Mouse (Mus musculus) liver, postnatal 0 days (tissue): ENCODE data around the gene Peli2. TPM values are rescaled to one million over a fixed set of nuclear protein-coding genes. Genes with fewer than 3 reads are reported as not detected.
A peak's percentile ranks its signal among the peaks of the same experiment; 100 is the strongest.

Source experiments
- ATAC-seq: fragments of 200-750 bp; cut with Nextera tagmentation; 2 replicates; pipeline ENCODE4 v1.8.0; 2017; ENCODE audit warnings: mild to moderate bottlenecking, moderate library complexity
- DNase-seq: peaks from one replicate; pipeline ENCODE4 v3.0.0-alpha.2; 2016
- H3K27ac ChIP-seq: fragments of 300-500 bp; sonication (generic); 2 replicates; pipeline ENCODE4 v1.5.1; 2014; ENCODE audit warnings: antibody characterized with exemption, moderate library complexity, mild to moderate bottlenecking, low read depth
- H3K27me3 ChIP-seq: fragments of 300-500 bp; sonication (generic); 2 replicates; pipeline ENCODE4 v1.6.1; 2014; ENCODE audit warnings: low read length, control low read depth, mixed read lengths; ENCODE audit not compliant: insufficient read depth
- H3K36me3 ChIP-seq: fragments of 300-500 bp; sonication (generic); replicated peaks from 2 replicates; pipeline ENCODE4 v1.6.1; 2014; ENCODE audit warnings: mild to moderate bottlenecking, control low read depth, low read length, moderate library complexity, mixed read lengths; ENCODE audit not compliant: insufficient read depth
- H3K4me1 ChIP-seq: fragments of 300-500 bp; sonication (generic); 2 replicates; pipeline ENCODE4 v1.6.1; 2014; ENCODE audit warnings: antibody characterized with exemption, mild to moderate bottlenecking, control low read depth; ENCODE audit not compliant: insufficient read depth
- H3K4me2 ChIP-seq: fragments of 300-500 bp; sonication (generic); 2 replicates; pipeline ENCODE4 v1.6.1; 2014; ENCODE audit warnings: low read depth, mild to moderate bottlenecking, low read length, moderate library complexity, mixed read lengths
- H3K4me3 ChIP-seq: fragments of 300-500 bp; sonication (generic); 2 replicates; pipeline ENCODE4 v1.5.1; 2014; ENCODE audit warnings: low read depth, low read length
- H3K9ac ChIP-seq: fragments of 300-500 bp; sonication (generic); replicated peaks from 2 replicates; pipeline ENCODE4 v1.6.1; 2014; ENCODE audit warnings: mild to moderate bottlenecking, moderate library complexity
- H3K9me3 ChIP-seq: fragments of 300-500 bp; sonication (generic); 2 replicates; pipeline ENCODE4 v1.6.1; 2016; ENCODE audit warnings: mild to moderate bottlenecking, control low read depth, low read length, mixed read lengths
- CTCF ChIP-seq: sonication (generic); IDR thresholded peaks from 2 replicates; pipeline ENCODE4 v1.5.1; 2016; ENCODE audit warnings: antibody characterized with exemption, low read depth
- EP300 ChIP-seq: IDR thresholded peaks from 2 replicates; pipeline ENCODE4 v1.6.1; 2016; ENCODE audit warnings: antibody characterized with exemption, low read depth, mild to moderate bottlenecking
- WGBS: fragments of 180-500 bp; shearing (Covaris S2); extraction: QIAGEN DNeasy Blood & Tissue Kit; methylation state at CpG from one replicate; pipeline ENCODE4 v1.1.7; 2014; ENCODE audit not compliant: insufficient replicate concordance; 5-methylcytosine and 5-hydroxymethylcytosine counted together
- polyA plus RNA-seq: library from polyadenylated mRNA; unstranded; fragments of >200 nt; fragmentation: Nextera tagmentation; extraction: Ambion mirVana; gene quantifications from 2 replicates; pipeline ENCODE4 v1.2.1, GENCODE M21; 2015

Gene Peli2
- polyA plus RNA-seq, 1 experiment from 2014 or later, result 1.5 TPM

- no peak for ATAC-seq
- Histone ChIP-seq H3K9ac (no peak overlapping the region), H3K4me2 (no peak overlapping the region), H3K4me1 (0 out of 2 replicates have a peak, but pooled peaks cover 2% of the 10 kb centered on the region), H3K27ac (no peak overlapping the region), H3K9me3 (no peaks in the 10 kb centered on the region), H3K4me3 (no peak overlapping the region), H3K36me3 (no peaks in the 10 kb centered on the region), H3K27me3 (no peaks in the 10 kb centered on the region)
- DNase-seq, result no peak
- 77% methylated on average over 9 of the region's 9 CpGs for WGBS
- TF ChIP-seq EP300 (no peak), CTCF (no peak)
Observed at GRCm38 (mm10) chr14:48246963-48247362, 126.3 kb downstream of the Peli2 start.

DNA sequence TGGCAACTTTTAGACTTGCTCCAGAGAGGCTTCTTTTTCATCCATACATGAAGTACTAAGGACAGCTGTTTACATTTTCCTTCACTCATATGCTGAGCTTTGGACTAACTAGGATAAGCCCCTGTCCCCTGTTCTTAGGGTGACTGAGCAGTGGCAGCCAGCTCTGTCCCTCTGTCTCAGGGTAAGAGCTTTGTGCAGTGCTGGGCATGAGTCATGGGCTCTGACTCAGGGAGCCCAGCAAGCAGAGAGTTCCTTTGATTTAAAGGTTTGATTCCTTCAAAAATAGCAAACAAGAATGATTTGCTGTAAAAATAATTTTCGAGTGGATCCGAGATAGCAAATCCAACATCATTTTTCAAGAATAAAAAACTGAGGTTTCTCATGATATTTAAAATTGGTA, 128.8 kb downstream of the Peli2 start:
- Histone ChIP-seq H3K27me3 (no peaks in the 10 kb centered on the region), H3K4me1 (0 out of 2 replicates have a peak, but pooled peaks cover 2% of the 10 kb centered on the region), H3K4me2 (no peak overlapping the region), H3K9ac (no peak overlapping the region), H3K9me3 (no peaks in the 10 kb centered on the region), H3K4me3 (no peak overlapping the region), H3K27ac (no peak overlapping the region), H3K36me3 (no peaks in the 10 kb centered on the region; the same call in 1 of the 2 replicates)
- TF ChIP-seq CTCF (no peak), EP300 (no peak)
- DNase-seq (no peak), ATAC-seq (no peak)
- 79% methylated on average over 2 of the region's 2 CpGs for WGBS

DNA sequence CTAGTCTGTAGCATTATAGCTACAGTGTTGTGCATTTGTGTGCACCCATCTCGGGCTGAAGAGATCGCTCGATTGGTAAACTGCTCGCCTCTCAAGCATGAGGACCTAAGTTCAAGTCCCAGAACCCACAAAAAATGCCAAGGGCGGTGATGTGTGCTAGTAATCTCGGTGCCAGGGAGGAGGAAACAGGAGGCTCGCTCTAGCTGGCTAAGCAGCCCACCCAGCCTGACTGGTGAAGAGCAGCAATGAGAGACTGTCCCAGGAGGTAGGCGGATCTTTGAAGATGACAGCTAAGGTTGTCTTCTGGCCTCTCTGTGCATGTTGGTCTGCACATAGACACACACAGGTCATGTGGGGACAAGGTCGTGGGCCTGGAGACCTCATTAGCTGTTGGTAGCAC, 129.3 kb downstream of the Peli2 start:
- no peak overlapping the region for H3K27ac ChIP-seq
- WGBS, result 75% methylated on average over 9 of the region's 9 CpGs
- no peak overlapping the region for H3K4me2 ChIP-seq

GRCm38 (mm10) chr14:48251381-48251979, 130.9 kb downstream of the Peli2 start:
- ATAC-seq, result no peak
- Histone ChIP-seq H3K27me3 (no peaks in the 10 kb centered on the region), H3K36me3 (no peaks in the 10 kb centered on the region; the same call in 1 of the 2 replicates), H3K4me2 (no peak overlapping the region), H3K4me3 (no peak overlapping the region), H3K4me1 (no peaks in the 10 kb centered on the region), H3K27ac (no peak overlapping the region), H3K9me3 (no peaks in the 10 kb centered on the region), H3K9ac (no peak overlapping the region)
- TF ChIP-seq CTCF, result no peak
- no peak for TF ChIP-seq EP300
- no peak for DNase-seq
- WGBS, result 72% methylated on average over 9 of the region's 9 CpGs

More for the DNA sequence above, 129.3 kb downstream of the Peli2 start:
- no peak for ATAC-seq
- Histone ChIP-seq H3K9me3 (no peaks in the 10 kb centered on the region), H3K4me1 (0 out of 2 replicates have a peak, but pooled peaks cover 2% of the 10 kb centered on the region), H3K36me3 (no peaks in the 10 kb centered on the region; the same call in 1 of the 2 replicates), H3K9ac (no peak overlapping the region), H3K4me3 (no peak overlapping the region), H3K27me3 (no peaks in the 10 kb centered on the region)
- DNase-seq, result no peak
- TF ChIP-seq EP300 (no peak), CTCF (no peak)

DNA sequence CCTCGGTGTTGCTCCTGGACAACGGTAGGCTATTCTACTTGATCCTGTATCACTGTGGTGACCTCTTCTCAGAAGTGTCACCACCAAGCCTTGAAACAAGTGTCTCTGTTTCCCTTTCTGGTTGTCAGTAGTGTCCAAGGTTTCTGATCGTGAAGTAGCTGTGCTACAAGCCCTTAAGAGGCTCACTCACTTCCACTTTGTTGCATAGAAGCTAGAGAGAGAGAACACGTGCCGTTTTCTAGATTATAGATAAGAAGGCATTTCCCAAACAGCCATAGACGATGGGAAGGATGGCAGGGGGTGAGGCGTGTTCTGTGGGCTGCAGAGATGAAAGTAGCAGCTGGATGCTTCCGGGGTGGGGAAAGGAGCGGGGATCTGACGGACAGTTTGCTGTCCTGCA, 132.6 kb downstream of the Peli2 start:
- ATAC-seq, result no peak
- Histone ChIP-seq H3K9me3 (no peaks in the 10 kb centered on the region), H3K4me2 (no peak overlapping the region), H3K4me3 (no peak overlapping the region), H3K9ac (no peak overlapping the region), H3K27ac (no peak overlapping the region), H3K4me1 (no peaks in the 10 kb centered on the region), H3K27me3 (no peaks in the 10 kb centered on the region), H3K36me3 (no peaks in the 10 kb centered on the region; the same call in 1 of the 2 replicates)
- no peak for DNase-seq
- 51% methylated on average over 10 of the region's 10 CpGs for WGBS
- no peak for TF ChIP-seq CTCF
- no peak for TF ChIP-seq EP300

DNA sequence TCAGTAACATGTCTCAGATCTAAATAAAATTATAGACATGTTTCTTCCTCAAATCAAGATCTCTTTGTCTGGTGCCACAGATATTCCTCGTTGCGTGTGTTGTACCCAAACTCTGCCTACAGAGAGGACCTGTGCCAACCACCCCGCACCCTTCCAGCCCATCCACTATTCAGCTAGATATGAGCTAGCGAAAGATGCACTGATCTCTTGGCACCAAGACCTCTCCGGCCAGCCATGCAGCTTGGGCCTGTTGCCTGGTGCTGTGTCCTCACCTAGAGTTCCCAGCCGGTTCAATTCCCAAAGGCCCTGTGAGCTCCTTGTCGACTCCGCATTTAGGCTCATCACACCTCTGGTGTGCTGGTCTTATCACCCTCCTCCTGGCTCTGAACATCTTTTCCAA, 134.1 kb downstream of the Peli2 start:
- DNase-seq (no peak), ATAC-seq (no peak)
- no peak overlapping the region for H3K27ac ChIP-seq
- TF ChIP-seq CTCF, result no peak
- no peak for TF ChIP-seq EP300
- H3K36me3 ChIP-seq, result no peaks in the 10 kb centered on the region; the same call in 1 of the 2 replicates
- no peak overlapping the region for H3K4me2 ChIP-seq
- H3K9me3 ChIP-seq, result no peaks in the 10 kb centered on the region
- no peaks in the 10 kb centered on the region for H3K27me3 ChIP-seq
- no peak overlapping the region for H3K4me3 ChIP-seq
- no peaks in the 10 kb centered on the region for H3K4me1 ChIP-seq
- 86% methylated on average over 8 of the region's 8 CpGs for WGBS
- H3K9ac ChIP-seq, result no peak overlapping the region

DNA sequence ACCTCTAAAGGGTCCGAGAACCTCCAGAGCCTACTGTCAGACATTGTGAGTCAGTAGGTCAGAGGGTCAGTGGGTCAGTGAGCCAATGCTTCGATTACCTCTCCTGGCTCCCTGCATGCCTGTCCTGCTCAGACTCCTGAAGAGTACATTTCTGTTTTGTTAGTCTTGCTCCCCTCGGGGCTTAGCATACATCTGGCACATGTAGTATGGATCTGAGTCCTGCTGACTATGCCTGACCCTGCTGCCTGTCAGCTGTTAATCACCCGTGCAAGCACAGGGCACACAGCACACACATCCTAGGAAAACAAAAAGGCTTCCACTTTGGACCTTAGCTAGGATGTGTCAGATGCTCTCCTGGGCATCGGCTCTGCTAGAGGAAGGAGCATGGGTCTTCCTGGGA, 134.7 kb downstream of the Peli2 start:
- H3K9me3 ChIP-seq, result no peaks in the 10 kb centered on the region
- H3K4me2 ChIP-seq, result no peak overlapping the region
- ATAC-seq, result peak; percentile 89
- no peak overlapping the region for H3K4me3 ChIP-seq
- TF ChIP-seq EP300 (no peak), CTCF (no peak)
- H3K27me3 ChIP-seq, result no peaks in the 10 kb centered on the region
- H3K9ac ChIP-seq, result no peak overlapping the region
- H3K36me3 ChIP-seq, result no peaks in the 10 kb centered on the region; the same call in 1 of the 2 replicates
- H3K27ac ChIP-seq, result no peak overlapping the region
- no peak for DNase-seq
- WGBS, result 58% methylated on average over 5 of the region's 5 CpGs
- H3K4me1 ChIP-seq, result no peaks in the 10 kb centered on the region
